Mouse (Mus musculus) left cerebral cortex, adult 11 months (tissue): Measurements from ENCODE around the gene Pkd1l2.

Experiments used
- DNase-seq: peaks from one replicate; pipeline ENCODE4 v3.0.0; 2022; ENCODE audit warnings: low spot score

Pkd1l2 gene

GRCm38 (mm10) chr8:116969531-116969930 lies 112.7 kb downstream of the Pkd1l2 start:
- no peak for DNase-seq

- DNase-seq, result peak; percentile 75
Measured at GRCm38 (mm10) chr8:116954415-116954814, 127.8 kb downstream of the Pkd1l2 start.

- no peak for DNase-seq
Measured at GRCm38 (mm10) chr8:116952428-116952827, 129.8 kb downstream of the Pkd1l2 start.

GRCm38 (mm10) chr8:116951778-116952177 lies 130.5 kb downstream of the Pkd1l2 start:
- no peak for DNase-seq

DNA sequence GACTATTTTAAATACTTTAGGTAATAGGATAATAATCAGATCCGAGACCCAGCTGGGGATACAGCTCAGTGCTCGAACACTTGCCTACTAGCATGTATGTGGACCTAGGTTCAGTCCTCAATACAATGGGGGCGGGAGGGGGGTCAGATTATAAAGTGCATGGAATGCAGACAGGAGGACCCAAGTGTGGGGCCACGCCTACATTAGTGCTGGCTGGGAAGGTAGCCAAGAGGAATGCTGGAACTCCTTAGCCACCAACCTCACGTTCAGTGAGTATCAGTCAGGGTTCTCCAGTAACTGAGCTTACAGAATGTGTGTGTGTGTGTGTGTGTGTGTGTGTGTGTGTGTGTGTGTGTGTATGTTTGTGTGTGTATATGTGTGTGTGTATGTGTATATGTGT lies 130.9 kb downstream of the Pkd1l2 start:
- DNase-seq, result no peak

- no peak for DNase-seq
Measured at GRCm38 (mm10) chr8:116947589-116947988, 134.7 kb downstream of the Pkd1l2 start.

GRCm38 (mm10) chr8:116946851-116947250 lies 135.4 kb downstream of the Pkd1l2 start:
- no peak for DNase-seq

DNA sequence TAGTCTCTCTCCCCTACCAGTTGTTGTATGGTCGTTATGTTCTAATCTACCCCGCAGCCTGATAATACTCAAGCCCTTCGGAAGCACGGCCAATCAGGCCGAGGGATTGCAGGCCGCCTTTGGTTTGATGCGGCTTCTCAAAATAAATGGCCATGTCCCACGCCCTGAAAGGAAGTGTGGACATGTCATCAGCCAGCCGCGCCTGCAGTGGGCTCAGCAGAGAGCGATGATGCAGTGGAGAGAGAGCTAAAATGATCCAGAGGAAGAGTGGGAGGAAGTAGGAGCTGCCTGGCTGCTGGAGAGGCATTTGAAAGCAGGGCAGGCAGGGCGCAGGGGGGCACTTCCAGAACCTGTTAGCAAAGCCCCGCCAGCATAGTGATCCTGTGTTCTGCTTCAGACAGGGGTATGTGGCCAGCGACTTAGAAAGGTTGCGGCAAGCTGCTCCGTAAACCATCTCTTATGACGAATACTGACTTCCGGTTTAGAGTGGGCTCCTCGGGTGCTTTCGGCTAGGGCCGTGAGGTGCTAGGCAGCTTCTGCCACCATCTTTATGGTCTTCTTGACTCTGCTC lies 135.9 kb downstream of the Pkd1l2 start:
- no peak for DNase-seq
